Mouse (Mus musculus): ENCODE data around the gene Tekt3. TPM values are rescaled to one million over a fixed set of nuclear protein-coding genes. Genes with fewer than 3 reads are reported as not detected.

The Tekt3 gene
- total RNA-seq (2021) = not detected
- long read RNA-seq, experiment 1 = 0 reads
- long read RNA-seq, experiment 2 = 0 reads

- TF ChIP-seq CTCF (IDR thresholded peaks at IDR 0.05) = no peak
- no peak for DNase-seq (ENCODE audit: extremely low spot score in 1 of 2, low spot score in 2 of 2)
- Histone ChIP-seq H3K27ac (no peak within 1 kb of the TSS), H3K4me3 (no peak within 1 kb of the TSS)
- intact Hi-C loops (cut with DNase I) = no loop called here
These were observed at the start of gene Tekt3 for GRCm38 (mm10) chr11:63061446-63061845. TSS of gene Tekt3 (plus strand) at chr11:63061654.

DNA sequence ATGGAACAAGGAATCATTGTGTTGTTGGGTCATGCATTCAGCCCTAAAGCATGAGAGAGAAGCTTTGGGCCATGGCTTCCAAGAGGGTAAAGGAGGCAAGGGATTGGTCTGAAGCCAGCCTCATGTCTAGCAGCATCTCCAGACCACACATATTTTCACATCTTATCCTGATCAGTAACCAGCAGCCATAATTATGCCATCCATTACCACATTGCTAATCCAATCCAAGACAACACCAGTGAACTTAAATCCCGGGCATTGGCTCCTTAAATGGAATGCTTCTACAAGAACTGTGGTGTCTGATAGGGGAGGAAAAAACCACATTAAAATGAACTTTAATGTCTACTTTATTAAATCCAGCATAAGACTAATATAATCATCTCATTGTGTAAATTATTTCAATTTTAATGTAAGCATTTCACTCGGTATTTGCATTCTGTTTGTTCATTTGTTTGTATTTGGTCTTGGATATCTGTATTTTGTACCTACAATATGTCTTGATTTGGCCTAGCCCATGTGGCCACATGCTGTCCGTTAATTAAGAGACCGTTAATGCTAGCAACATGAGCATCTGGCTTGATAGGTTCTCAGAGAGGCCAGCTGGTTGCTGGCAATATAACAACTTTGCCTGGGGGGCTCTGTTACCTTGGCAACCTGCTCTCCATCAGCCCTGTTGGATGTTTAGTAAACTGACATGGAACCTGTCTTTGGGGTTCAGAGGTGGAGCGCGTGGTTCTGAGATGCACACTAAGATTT lies 43.9 kb upstream of the Tekt3 start:
- intact Hi-C loops (cut with DNase I) = no loop called here
- no peak for DNase-seq (ENCODE audit: extremely low spot score in 1 of 2, low spot score in 2 of 2)
- no peak for TF ChIP-seq CTCF (IDR thresholded peaks at IDR 0.05)
- H3K27ac ChIP-seq = no peak overlapping the region
- H3K4me3 ChIP-seq = no peak overlapping the region

- TF ChIP-seq CTCF (IDR thresholded peaks at IDR 0.05) = no peak
- intact Hi-C loops (cut with DNase I) = no loop called here
- Histone ChIP-seq H3K27ac (no peak overlapping the region), H3K4me3 (no peak overlapping the region)
- DNase-seq (ENCODE audit: extremely low spot score in 1 of 2, low spot score in 2 of 2) = no peak
These were observed 43.3 kb upstream of the Tekt3 start for GRCm38 (mm10) chr11:63018083-63018622.

- Histone ChIP-seq H3K27ac (no peak overlapping the region), H3K4me3 (no peak overlapping the region)
- TF ChIP-seq CTCF (IDR thresholded peaks at IDR 0.05) = no peak
- intact Hi-C loops (cut with DNase I) = loop anchor here (10.0 kb wide), 1 partner anchor 114 kb away; no protein-coding TSS in a partner anchor
- no peak for DNase-seq (ENCODE audit: extremely low spot score in 1 of 2, low spot score in 2 of 2)
These were observed 40.8 kb upstream of the Tekt3 start for GRCm38 (mm10) chr11:63020633-63021032.

GRCm38 (mm10) chr11:63021141-63021806 lies 40.2 kb upstream of the Tekt3 start:
- TF ChIP-seq CTCF (IDR thresholded peaks at IDR 0.05) = no peak
- intact Hi-C loops (cut with DNase I) = loop anchor here (10.0 kb wide), 1 partner anchor 114 kb away; no protein-coding TSS in a partner anchor
- Histone ChIP-seq H3K4me3 (no peak overlapping the region), H3K27ac (no peak overlapping the region)
- no peak for DNase-seq (ENCODE audit: extremely low spot score in 1 of 2, low spot score in 2 of 2)

DNA sequence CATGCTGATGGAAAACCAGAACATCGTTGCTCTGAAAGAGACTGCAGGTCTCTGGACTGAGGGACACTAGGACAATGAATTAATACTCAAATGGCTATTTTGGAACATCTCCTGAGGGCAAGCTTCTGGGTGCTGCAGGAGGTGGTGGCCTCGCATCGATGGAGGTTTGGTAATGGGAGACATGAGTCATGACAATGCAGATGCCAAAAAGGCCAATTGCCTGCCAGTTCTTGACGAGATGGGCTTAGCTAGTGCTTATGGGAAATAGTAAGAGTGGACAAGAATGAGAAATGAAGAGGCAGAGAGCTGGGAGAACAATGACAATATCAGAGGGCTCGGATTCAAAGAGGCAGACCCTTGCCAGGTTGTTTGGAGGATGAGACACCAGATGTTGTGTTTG lies 38.0 kb upstream of the Tekt3 start:
- Histone ChIP-seq H3K4me3 (no peak overlapping the region), H3K27ac (no peak overlapping the region)
- no peak for DNase-seq (ENCODE audit: extremely low spot score in 1 of 2, low spot score in 2 of 2)
- no peak for TF ChIP-seq CTCF (IDR thresholded peaks at IDR 0.05)
- intact Hi-C loops (cut with DNase I) = loop anchor here (10.0 kb wide), 1 partner anchor 111 kb away; no protein-coding TSS in a partner anchor

GRCm38 (mm10) chr11:63024136-63024535 lies 37.3 kb upstream of the Tekt3 start:
- no peak for TF ChIP-seq CTCF (IDR thresholded peaks at IDR 0.05)
- H3K27ac ChIP-seq = no peak overlapping the region
- H3K4me3 ChIP-seq = no peak overlapping the region
- intact Hi-C loops (cut with DNase I) = loop anchor here (10.0 kb wide), 1 partner anchor 111 kb away; no protein-coding TSS in a partner anchor
- DNase-seq (ENCODE audit: extremely low spot score in 1 of 2, low spot score in 2 of 2) = no peak

DNA sequence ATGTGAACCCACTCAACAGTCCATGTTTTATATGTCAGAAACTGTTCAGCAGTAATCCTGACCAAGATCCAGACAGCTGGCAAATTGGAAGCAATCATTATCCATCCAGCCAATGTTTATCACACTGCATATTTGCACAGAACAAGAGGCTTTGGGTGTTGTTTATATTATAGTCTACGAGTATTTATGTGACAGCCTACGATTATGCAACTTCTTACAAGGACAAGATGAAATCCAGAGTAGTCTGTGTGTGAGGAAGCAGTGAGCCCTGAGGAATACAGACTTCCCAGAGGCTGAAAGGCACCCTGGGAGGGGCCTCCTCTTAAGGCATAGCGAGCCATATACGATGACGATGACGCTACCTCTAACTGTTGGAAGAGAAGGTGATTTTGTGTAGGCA lies 36.0 kb upstream of the Tekt3 start:
- DNase-seq (ENCODE audit: extremely low spot score in 1 of 2, low spot score in 2 of 2) = no peak
- intact Hi-C loops (cut with DNase I) = loop anchor here (5.0 to 10.0 kb wide), 2 partner anchors 103 to 109 kb away; no protein-coding TSS in a partner anchor
- TF ChIP-seq CTCF (IDR thresholded peaks at IDR 0.05) = no peak
- Histone ChIP-seq H3K27ac (no peak overlapping the region), H3K4me3 (no peak overlapping the region)

DNA sequence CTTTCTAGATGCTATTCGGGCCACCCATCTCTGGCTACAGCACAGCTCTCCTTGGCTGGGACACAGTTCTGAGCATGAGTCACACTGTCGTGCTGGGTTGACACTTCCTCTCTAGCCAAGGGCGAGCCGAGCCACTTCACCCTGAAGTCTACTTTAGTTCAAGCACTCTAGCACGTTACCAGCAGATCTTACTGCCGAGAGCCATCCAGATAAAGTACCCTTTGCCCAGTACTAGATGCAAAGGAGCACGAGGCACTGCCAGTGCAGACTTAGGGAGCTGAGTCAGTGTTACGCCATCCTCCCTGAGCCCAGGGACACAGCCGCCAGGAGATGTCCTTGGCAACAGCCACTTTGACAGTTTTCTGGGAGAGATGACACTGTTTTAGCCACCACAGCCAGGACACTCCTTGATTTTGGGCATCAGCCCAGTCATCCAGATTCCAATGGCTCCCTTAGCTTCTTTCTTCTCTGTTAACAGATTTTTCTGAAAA lies 34.8 kb upstream of the Tekt3 start:
- peak in 1 of 2 experiments; percentile 38 for DNase-seq (ENCODE audit: extremely low spot score in 1 of 2, low spot score in 2 of 2)
- H3K27ac ChIP-seq = peak overlapping the region; percentile 9; the same call in 1 of the 2 replicates
- TF ChIP-seq CTCF (IDR thresholded peaks at IDR 0.05) = no peak
- no peak overlapping the region for H3K4me3 ChIP-seq
- intact Hi-C loops (cut with DNase I) = loop anchor here (5.0 to 10.0 kb wide), 2 partner anchors 104 to 108 kb away; no protein-coding TSS in a partner anchor

- H3K4me3 ChIP-seq = no peak overlapping the region
- intact Hi-C loops (cut with DNase I) = loop anchor here (5.0 to 10.0 kb wide), 2 partner anchors 106 to 107 kb away; no protein-coding TSS in a partner anchor
- no peak for DNase-seq (ENCODE audit: extremely low spot score in 1 of 2, low spot score in 2 of 2)
- H3K27ac ChIP-seq = no peak overlapping the region
- TF ChIP-seq CTCF (IDR thresholded peaks at IDR 0.05) = no peak
These were observed 33.3 kb upstream of the Tekt3 start for GRCm38 (mm10) chr11:63028131-63028530.

GRCm38 (mm10) chr11:63029148-63029714 lies 32.2 kb upstream of the Tekt3 start:
- Histone ChIP-seq H3K27ac (no peak overlapping the region), H3K4me3 (no peak overlapping the region)
- no peak for TF ChIP-seq CTCF (IDR thresholded peaks at IDR 0.05)
- intact Hi-C loops (cut with DNase I) = loop anchor here (5.0 to 10.0 kb wide), 2 partner anchors 106 to 107 kb away; no protein-coding TSS in a partner anchor
- no peak for DNase-seq (ENCODE audit: extremely low spot score in 1 of 2, low spot score in 2 of 2)

Data from left cerebral cortex, adult 2 months (tissue).